Mouse (Mus musculus) embryo, embryonic 10.5 days (tissue): ENCODE data around the gene Cpt1b.

Experiments
- DNase-seq: peaks from one replicate; pipeline ENCODE4 v3.0.0-alpha.2; 2015; ENCODE audit warnings: low spot score

Gene Cpt1b

GRCm38 (mm10) chr15:89378831-89379401, 46.7 kb downstream of the Cpt1b start, which contains the start of gene Odf3b:
Odf3b (minus strand) TSS chr15:89379282.
- peak; percentile 59 for DNase-seq

GRCm38 (mm10) chr15:89377938-89378828, 47.5 kb downstream of the Cpt1b start:
- peak; percentile 15 for DNase-seq

GRCm38 (mm10) chr15:89377362-89377761, 48.3 kb downstream of the Cpt1b start:
- DNase-seq, result peak; percentile 30

GRCm38 (mm10) chr15:89376957-89377356, 48.7 kb downstream of the Cpt1b start, which contains the start of gene Tymp:
Tymp (minus strand) TSS chr15:89377039.
- no peak for DNase-seq

- no peak for DNase-seq
Measured at GRCm38 (mm10) chr15:89376040-89376439, 49.6 kb downstream of the Cpt1b start.

GRCm38 (mm10) chr15:89374801-89375534, 50.7 kb downstream of the Cpt1b start:
- no peak for DNase-seq

- DNase-seq, result no peak
Measured at GRCm38 (mm10) chr15:89374340-89374739, 51.3 kb downstream of the Cpt1b start.

GRCm38 (mm10) chr15:89373762-89374248, 51.9 kb downstream of the Cpt1b start, which contains the start of gene Sco2:
Sco2 (minus strand) TSS chr15:89373846.
- DNase-seq, result peak; percentile 95

GRCm38 (mm10) chr15:89373027-89373761, 52.5 kb downstream of the Cpt1b start:
- DNase-seq, result peak; percentile 85

GRCm38 (mm10) chr15:89372536-89372935, 53.1 kb downstream of the Cpt1b start:
- no peak for DNase-seq

GRCm38 (mm10) chr15:89372068-89372467, 53.6 kb downstream of the Cpt1b start:
- DNase-seq, result no peak
